Mouse (Mus musculus) stomach, embryonic 16.5 days (tissue): ENCODE measurements at regions not wholly inside any gene's neighbourhood (a gene's known extent, or its start where the extent isn't known, plus 50 kb on each side); places are given as distances from the start of the nearest gene placed in this dataset.

Experiments
- ATAC-seq: fragments of 200-750 bp; cut with Nextera tagmentation; 2 replicates; pipeline ENCODE4 v1.8.0; 2017; ENCODE audit warnings: moderate number of reproducible peaks, moderate TSS enrichment; ENCODE audit not compliant: insufficient read depth, low FRiP score
- H3K27ac ChIP-seq: fragments of 300-500 bp; sonication (generic); 2 replicates; pipeline ENCODE4 v1.5.1; 2014; ENCODE audit warnings: low read length
- H3K27me3 ChIP-seq: fragments of 300-500 bp; sonication (generic); 2 replicates; pipeline ENCODE4 v1.6.1; 2014; ENCODE audit warnings: low read length, control low read depth, mixed read lengths; ENCODE audit not compliant: control insufficient read depth, insufficient read depth
- H3K36me3 ChIP-seq: fragments of 300-500 bp; sonication (generic); 2 replicates; pipeline ENCODE4 v1.6.1; 2014; ENCODE audit warnings: low read length; ENCODE audit not compliant: control insufficient read depth, insufficient read depth
- H3K4me1 ChIP-seq: fragments of 300-500 bp; sonication (generic); 2 replicates; pipeline ENCODE4 v1.6.1; 2014; ENCODE audit warnings: low read length, control low read depth, mixed read lengths; ENCODE audit not compliant: control insufficient read depth, insufficient read depth
- H3K4me2 ChIP-seq: fragments of 300-500 bp; sonication (generic); 2 replicates; pipeline ENCODE4 v1.6.1; 2014; ENCODE audit warnings: low read depth, low read length, mixed read lengths
- H3K4me3 ChIP-seq: fragments of 300-500 bp; sonication (generic); replicated peaks from 2 replicates; pipeline ENCODE4 v1.5.1; 2014; ENCODE audit warnings: mild to moderate bottlenecking, low read length
- H3K9ac ChIP-seq: fragments of 300-500 bp; sonication (generic); 2 replicates; pipeline ENCODE4 v1.6.1; 2014; ENCODE audit warnings: low read length
- H3K9me3 ChIP-seq: fragments of 300-500 bp; sonication (generic); replicated peaks from 2 replicates; pipeline ENCODE4 v1.6.1; 2016; ENCODE audit warnings: low read length, control low read depth; ENCODE audit not compliant: control insufficient read depth
- WGBS: fragments of 180-500 bp; shearing (Covaris S2); extraction: QIAGEN DNeasy Blood & Tissue Kit; methylation state at CpG from one replicate; pipeline ENCODE4 v1.1.7; 2014; 5-methylcytosine and 5-hydroxymethylcytosine counted together

DNA sequence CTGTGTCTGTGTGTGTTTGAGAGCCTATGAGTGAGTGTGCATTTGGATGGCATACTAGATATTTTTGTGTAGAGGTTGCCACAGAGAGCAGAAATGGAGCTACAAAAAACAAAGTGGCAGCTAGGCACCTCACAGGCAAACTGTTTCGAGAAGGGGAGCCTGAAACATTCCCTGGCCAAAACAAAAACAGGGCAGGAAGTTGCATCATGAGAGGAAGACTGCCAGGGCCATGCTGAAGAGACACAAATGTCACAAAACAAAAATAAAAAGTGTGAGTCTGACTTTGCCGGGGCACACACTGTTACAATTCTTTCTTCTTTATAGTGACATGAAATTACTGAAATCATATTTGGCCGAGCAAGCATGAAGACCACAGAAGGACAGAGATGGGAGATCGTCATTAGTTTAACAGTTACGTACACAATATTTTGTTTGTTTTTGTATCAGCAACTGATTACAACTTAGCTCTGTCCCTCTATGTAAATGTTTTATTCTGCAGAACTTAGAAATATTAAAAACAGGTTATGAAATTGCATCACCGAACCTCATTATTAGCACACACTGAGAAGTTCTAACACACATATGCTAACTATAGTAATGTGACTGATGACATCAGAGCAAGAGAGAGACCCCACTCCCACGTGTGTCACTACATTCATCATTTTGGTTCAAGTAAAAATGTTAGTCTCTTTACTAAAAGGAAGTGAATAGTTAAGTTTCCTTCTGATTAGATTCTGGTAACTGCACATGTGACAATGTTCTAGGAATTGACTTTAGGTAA lies 77.3 kb upstream of the Mkln1 start:
- WGBS, result 63% methylated on average over 7 of the region's 7 CpGs
- no peaks in the 10 kb centered on the region for H3K27me3 ChIP-seq
- H3K36me3 ChIP-seq, result no peaks in the 10 kb centered on the region
- no peak overlapping the region for H3K27ac ChIP-seq
- no peaks in the 10 kb centered on the region for H3K9me3 ChIP-seq
- no peak overlapping the region for H3K9ac ChIP-seq
- H3K4me1 ChIP-seq, result peaks cover 10% of the 10 kb centered on the region; the same call in 1 of the 2 replicates
- H3K4me3 ChIP-seq, result no peak overlapping the region
- H3K4me2 ChIP-seq, result no peak overlapping the region
- no peak for ATAC-seq

GRCm38 (mm10) chr6:31321902-31322301 lies 76.6 kb upstream of the Mkln1 start:
- Histone ChIP-seq H3K9me3 (no peaks in the 10 kb centered on the region), H3K4me3 (no peak overlapping the region), H3K27me3 (no peaks in the 10 kb centered on the region), H3K9ac (no peak overlapping the region), H3K36me3 (no peaks in the 10 kb centered on the region), H3K4me1 (peaks cover 10% of the 10 kb centered on the region; the same call in 1 of the 2 replicates), H3K4me2 (no peak overlapping the region), H3K27ac (no peak overlapping the region)
- 29% methylated on average over 10 of the region's 10 CpGs for WGBS
- no peak for ATAC-seq

- 67% methylated on average over 9 of the region's 9 CpGs for WGBS
Measured at GRCm38 (mm10) chr6:31323228-31324190, 75.0 kb upstream of the Mkln1 start.

DNA sequence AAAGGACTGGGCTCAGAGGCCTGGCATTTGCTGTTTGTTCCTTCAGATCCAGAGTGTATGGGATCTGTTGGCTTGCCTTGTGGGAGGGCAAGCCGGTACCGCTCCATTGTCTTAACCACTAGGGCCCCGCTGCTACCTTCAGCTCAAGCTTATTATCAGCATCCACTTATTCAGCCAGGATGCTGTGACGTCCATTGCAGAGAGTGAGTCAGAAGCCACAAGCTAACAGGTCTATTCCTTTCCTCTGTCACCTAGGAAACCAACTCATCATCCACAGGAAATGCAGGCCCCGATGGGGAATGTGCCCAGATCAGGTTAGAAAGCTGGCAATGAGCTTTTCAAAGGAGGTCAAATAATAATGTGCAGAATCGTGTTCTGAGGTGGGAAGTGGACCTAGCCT lies 73.8 kb upstream of the Mkln1 start:
- H3K4me1 ChIP-seq, result peaks cover 6% of the 10 kb centered on the region; the same call in 1 of the 2 replicates
- H3K9ac ChIP-seq, result no peak overlapping the region
- no peaks in the 10 kb centered on the region for H3K27me3 ChIP-seq
- no peak overlapping the region for H3K4me2 ChIP-seq
- H3K36me3 ChIP-seq, result no peaks in the 10 kb centered on the region
- no peak for ATAC-seq
- H3K4me3 ChIP-seq, result no peak overlapping the region
- no peaks in the 10 kb centered on the region for H3K9me3 ChIP-seq
- H3K27ac ChIP-seq, result no peak overlapping the region
- 57% methylated on average over 6 of the region's 6 CpGs for whole genome bisulfite sequencing

More at GRCm38 (mm10) chr6:31323228-31324190, 75.0 kb upstream of the Mkln1 start:
- Histone ChIP-seq H3K9me3 (no peaks in the 10 kb centered on the region), H3K4me2 (no peak overlapping the region), H3K27ac (no peak overlapping the region), H3K4me1 (peaks cover 6% of the 10 kb centered on the region; the same call in 1 of the 2 replicates), H3K9ac (no peak overlapping the region), H3K27me3 (no peaks in the 10 kb centered on the region), H3K36me3 (no peaks in the 10 kb centered on the region), H3K4me3 (no peak overlapping the region)
- ATAC-seq, result no peak

GRCm38 (mm10) chr6:31325621-31326020 lies 72.9 kb upstream of the Mkln1 start:
- 42% methylated on average over 1 of the region's 1 CpGs for WGBS
- no peaks in the 10 kb centered on the region for H3K36me3 ChIP-seq
- H3K4me3 ChIP-seq, result no peak overlapping the region
- no peaks in the 10 kb centered on the region for H3K27me3 ChIP-seq
- no peak for ATAC-seq
- H3K9ac ChIP-seq, result no peak overlapping the region
- H3K27ac ChIP-seq, result no peak overlapping the region
- H3K4me2 ChIP-seq, result no peak overlapping the region
- H3K9me3 ChIP-seq, result no peaks in the 10 kb centered on the region
- peaks cover 6% of the 10 kb centered on the region; the same call in 1 of the 2 replicates for H3K4me1 ChIP-seq

DNA sequence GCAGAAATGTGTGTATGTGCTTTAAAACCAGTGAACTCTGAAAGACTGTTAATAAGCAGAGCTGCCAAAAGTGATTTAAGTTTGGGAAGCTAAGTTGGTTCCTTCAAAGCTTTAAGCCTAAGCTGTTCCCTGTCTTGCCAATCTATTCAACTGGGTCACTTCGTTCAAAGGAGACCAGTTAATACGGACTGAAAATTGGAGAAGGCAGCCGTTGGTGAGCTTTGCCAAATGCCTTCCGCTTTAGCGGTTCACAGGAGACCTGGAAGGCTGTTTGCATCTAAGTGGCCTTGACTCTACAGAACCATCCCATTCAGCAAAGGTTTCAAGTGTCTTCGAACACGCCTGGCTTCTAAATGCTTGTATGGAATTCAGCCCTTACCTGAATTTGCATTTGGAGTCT lies 68.2 kb upstream of the Mkln1 start:
- H3K9me3 ChIP-seq, result no peaks in the 10 kb centered on the region
- no peak overlapping the region for H3K4me3 ChIP-seq
- WGBS, result 79% methylated on average over 7 of the region's 7 CpGs
- no peak overlapping the region for H3K4me2 ChIP-seq
- no peaks in the 10 kb centered on the region for H3K36me3 ChIP-seq
- no peak overlapping the region for H3K9ac ChIP-seq
- no peaks in the 10 kb centered on the region for H3K27me3 ChIP-seq
- no peaks in the 10 kb centered on the region for H3K4me1 ChIP-seq
- H3K27ac ChIP-seq, result no peak overlapping the region
- ATAC-seq, result no peak

- no peaks in the 10 kb centered on the region for H3K9me3 ChIP-seq
- no peak overlapping the region for H3K4me3 ChIP-seq
- no peaks in the 10 kb centered on the region for H3K36me3 ChIP-seq
- WGBS, result 80% methylated on average over 3 of the region's 3 CpGs
- H3K4me1 ChIP-seq, result no peaks in the 10 kb centered on the region
- no peak for ATAC-seq
- H3K9ac ChIP-seq, result no peak overlapping the region
- H3K4me2 ChIP-seq, result no peak overlapping the region
- H3K27ac ChIP-seq, result no peak overlapping the region
- no peaks in the 10 kb centered on the region for H3K27me3 ChIP-seq
Measured at GRCm38 (mm10) chr6:31330868-31331267, 67.7 kb upstream of the Mkln1 start.

DNA sequence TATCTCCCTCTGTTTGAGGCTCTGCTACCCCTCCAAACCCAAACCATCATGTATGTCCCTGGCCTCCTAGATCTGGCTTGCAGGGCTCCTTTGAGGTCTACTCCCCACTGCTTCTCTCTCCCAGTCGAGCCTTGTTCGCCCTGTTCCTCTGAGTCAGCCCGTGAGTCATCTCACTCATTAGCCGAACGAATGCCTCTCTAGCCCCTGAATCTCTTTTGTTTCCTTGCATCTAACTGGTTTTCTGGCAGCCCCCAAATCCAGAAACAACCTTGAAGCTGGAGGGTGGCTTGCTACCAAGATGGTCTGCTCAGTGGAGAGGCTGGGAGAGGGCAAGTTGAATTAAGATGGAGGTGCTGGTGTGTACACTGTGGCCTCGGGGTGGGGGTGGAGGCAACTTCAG lies 66.3 kb upstream of the Mkln1 start:
- Histone ChIP-seq H3K36me3 (no peaks in the 10 kb centered on the region), H3K9me3 (no peaks in the 10 kb centered on the region), H3K27me3 (no peaks in the 10 kb centered on the region), H3K4me1 (no peaks in the 10 kb centered on the region), H3K9ac (no peak overlapping the region), H3K27ac (no peak overlapping the region), H3K4me2 (no peak overlapping the region), H3K4me3 (no peak overlapping the region)
- no peak for ATAC-seq
- WGBS, result 54% methylated on average over 6 of the region's 6 CpGs

DNA sequence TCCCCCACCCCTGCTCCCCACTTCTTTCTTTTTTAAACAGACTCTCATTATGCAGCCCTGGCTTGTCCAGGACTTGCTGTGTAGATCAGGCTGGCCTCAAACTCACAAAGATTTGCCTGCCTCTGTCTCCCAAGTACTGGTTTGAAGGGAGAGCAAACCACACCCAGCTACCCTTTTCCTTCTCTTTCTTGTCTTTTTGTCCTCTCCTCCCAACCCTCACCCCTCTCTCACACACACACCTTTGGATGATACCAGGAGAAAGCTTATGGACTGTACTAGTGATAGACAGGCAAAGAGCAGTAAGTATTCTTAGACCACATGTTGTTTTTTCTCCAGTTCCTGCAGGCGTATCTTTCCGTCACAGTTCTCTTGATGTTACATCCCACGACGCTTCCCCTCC lies 65.8 kb upstream of the Mkln1 start:
- no peak for ATAC-seq
- Histone ChIP-seq H3K27me3 (no peaks in the 10 kb centered on the region), H3K4me3 (no peak overlapping the region), H3K36me3 (no peaks in the 10 kb centered on the region), H3K4me2 (no peak overlapping the region), H3K9ac (no peak overlapping the region), H3K9me3 (no peaks in the 10 kb centered on the region), H3K4me1 (no peaks in the 10 kb centered on the region), H3K27ac (no peak overlapping the region)
- 92% methylated on average over 4 of the region's 4 CpGs for WGBS
